Mouse (Mus musculus) small intestine, adult 2 months (tissue): ENCODE data around the gene Mcam. TPM values are rescaled to one million over a fixed set of nuclear protein-coding genes. Genes with fewer than 3 reads are reported as not detected.
A peak's percentile ranks its signal among the peaks of the same experiment; 100 is the strongest.

Experiments used
- H3K27ac ChIP-seq: fragments of 200-500 bp; 2 replicates; pipeline ENCODE4 v1.5.1; 2012; ENCODE audit warnings: low read depth, low read length, control low read depth, inconsistent platforms; ENCODE audit not compliant: insufficient read depth
- H3K27me3 ChIP-seq: fragments of 200-500 bp; 2 replicates; pipeline ENCODE4 v1.6.1; 2012; ENCODE audit warnings: mild to moderate bottlenecking, moderate library complexity, low read length, inconsistent platforms; ENCODE audit not compliant: control insufficient read depth, insufficient read depth
- H3K36me3 ChIP-seq: fragments of 200-500 bp; 2 replicates; pipeline ENCODE4 v1.6.1; 2012; ENCODE audit warnings: mild to moderate bottlenecking, low read length, control low read depth, inconsistent platforms; ENCODE audit not compliant: control insufficient read depth, insufficient read depth
- H3K4me1 ChIP-seq: fragments of 200-500 bp; 2 replicates; pipeline ENCODE4 v1.6.1; 2012; ENCODE audit warnings: low read length, inconsistent platforms, mixed read lengths; ENCODE audit not compliant: control insufficient read depth, insufficient read depth, insufficient read length
- H3K4me3 ChIP-seq: fragments of 200-500 bp; 2 replicates; pipeline ENCODE4 v1.5.1; 2012; ENCODE audit warnings: low read depth, mild to moderate bottlenecking, control low read depth, inconsistent platforms, low read length, moderate library complexity
- CTCF ChIP-seq: fragments of 200-500 bp; IDR thresholded peaks from 2 replicates; pipeline ENCODE4 v1.5.1; 2012; ENCODE audit warnings: low read depth, mild to moderate bottlenecking, control low read depth, inconsistent platforms, low read length, moderate library complexity, mixed read lengths; ENCODE audit not compliant: insufficient replicate concordance, insufficient read length; ENCODE audit errors: extremely low read depth
- POLR2A ChIP-seq: fragments of 200-500 bp; IDR thresholded peaks from 2 replicates; pipeline ENCODE4 v1.6.1; 2012; ENCODE audit warnings: low read depth, mild to moderate bottlenecking, control low read depth, inconsistent platforms, low read length, moderate library complexity
- WGBS: fragments of 180-500 bp; shearing (Covaris S2); methylation state at CpG from one replicate; pipeline ENCODE4 v1.1.7; 2018; 5-methylcytosine and 5-hydroxymethylcytosine counted together
- polyA plus RNA-seq: library from polyadenylated mRNA; depleted of rRNA; stranded (reverse); fragments of >200 nt; gene quantifications from 2 replicates; pipeline ENCODE4 v1.2.3, GENCODE M21; 2012

Gene Mcam
- polyA plus RNA-seq, 1 experiment, result 14.2 TPM

DNA sequence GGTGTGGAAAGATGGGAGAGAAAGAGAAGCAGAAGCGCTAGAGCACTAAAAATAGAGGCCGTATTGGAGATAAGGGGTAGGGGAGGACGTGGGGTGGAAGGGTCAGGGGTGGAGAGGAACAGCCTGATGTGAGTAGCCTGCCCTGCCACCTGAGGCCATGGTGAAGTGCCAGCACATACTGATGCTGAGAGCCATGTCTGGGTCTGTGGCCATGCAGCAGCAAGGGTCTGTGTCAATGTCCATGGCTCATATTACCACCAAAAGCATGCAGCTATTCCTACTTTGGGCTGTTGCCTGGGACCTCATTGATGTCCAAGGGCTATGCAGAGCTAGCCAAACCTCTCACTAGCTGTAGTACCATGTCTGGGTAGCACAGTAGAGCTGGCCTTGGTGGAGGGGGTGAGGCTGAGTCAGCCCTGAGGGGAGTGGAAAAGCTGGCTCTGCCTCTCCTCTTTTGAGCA is 36.5 kb downstream of the Mcam start:
- H3K4me1 ChIP-seq, result peaks cover 2% of the 10 kb centered on the region; the same call in 1 of the 2 replicates
- H3K4me3 ChIP-seq, result no peak overlapping the region
- peaks cover 35% of the 10 kb centered on the region for H3K36me3 ChIP-seq
- 79% methylated on average over 3 of the region's 3 CpGs for WGBS
- TF ChIP-seq CTCF (no peak), POLR2A (no peak)
- no peaks in the 10 kb centered on the region for H3K27me3 ChIP-seq
- no peak overlapping the region for H3K27ac ChIP-seq

- peaks cover 19% of the 10 kb centered on the region for H3K36me3 ChIP-seq
- WGBS, result 6% methylated on average over 6 of the region's 6 CpGs
- H3K27ac ChIP-seq, result peak overlapping the region; percentile 92
- no peaks in the 10 kb centered on the region for H3K27me3 ChIP-seq
- H3K4me1 ChIP-seq, result peaks cover 16% of the 10 kb centered on the region; the same call in 1 of the 2 replicates
- TF ChIP-seq POLR2A, result no peak
- TF ChIP-seq CTCF, result no peak
- H3K4me3 ChIP-seq, result no peak overlapping the region
Observed at GRCm38 (mm10) chr9:44175556-44175955, 41.3 kb downstream of the Mcam start.

DNA sequence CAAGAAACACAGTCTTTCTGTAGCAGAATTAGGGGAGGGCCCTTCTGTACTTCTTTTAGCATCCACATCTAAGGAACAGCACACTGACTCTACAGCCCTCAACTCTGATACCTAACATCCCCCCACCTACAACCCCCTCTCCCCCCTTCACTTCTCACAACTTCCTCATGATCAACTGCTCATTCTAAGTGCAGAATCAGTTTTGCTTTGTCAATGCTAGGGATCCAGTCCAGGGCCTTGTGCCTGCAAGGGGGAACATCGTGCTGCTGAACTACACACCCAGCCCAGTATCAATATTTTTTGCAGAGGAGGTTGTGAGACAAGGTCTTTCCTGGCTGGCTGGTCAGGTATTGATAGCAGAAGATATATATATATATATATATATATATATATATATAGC is 41.7 kb downstream of the Mcam start:
- H3K27me3 ChIP-seq, result no peaks in the 10 kb centered on the region
- H3K36me3 ChIP-seq, result peaks cover 18% of the 10 kb centered on the region
- H3K27ac ChIP-seq, result peak overlapping the region; percentile 92
- peaks cover 19% of the 10 kb centered on the region; the same call in 1 of the 2 replicates for H3K4me1 ChIP-seq
- 7% methylated on average over 1 of the region's 1 CpGs for WGBS
- no peak for TF ChIP-seq CTCF
- no peak for TF ChIP-seq POLR2A
- no peak overlapping the region for H3K4me3 ChIP-seq

- Histone ChIP-seq H3K36me3 (peaks cover 10% of the 10 kb centered on the region), H3K27ac (peak overlapping the region; percentile 48; the same call in 1 of the 2 replicates), H3K4me1 (peaks cover 19% of the 10 kb centered on the region; the same call in 1 of the 2 replicates), H3K27me3 (no peaks in the 10 kb centered on the region), H3K4me3 (no peak overlapping the region)
- TF ChIP-seq CTCF (no peak), POLR2A (no peak)
- whole genome bisulfite sequencing, result 73% methylated on average over 2 of the region's 2 CpGs
Observed at GRCm38 (mm10) chr9:44177405-44177804, 43.1 kb downstream of the Mcam start.

GRCm38 (mm10) chr9:44178389-44178788 is 44.1 kb downstream of the Mcam start:
- no peaks in the 10 kb centered on the region for H3K27me3 ChIP-seq
- H3K36me3 ChIP-seq, result peaks cover 4% of the 10 kb centered on the region; the same call in 1 of the 2 replicates
- no peak for TF ChIP-seq POLR2A
- TF ChIP-seq CTCF, result peak; percentile 46; the same call in 1 of the 2 replicates
- WGBS, result 90% methylated on average over 14 of the region's 14 CpGs
- H3K4me1 ChIP-seq, result peaks cover 19% of the 10 kb centered on the region; the same call in 1 of the 2 replicates
- H3K27ac ChIP-seq, result no peak overlapping the region
- no peak overlapping the region for H3K4me3 ChIP-seq

DNA sequence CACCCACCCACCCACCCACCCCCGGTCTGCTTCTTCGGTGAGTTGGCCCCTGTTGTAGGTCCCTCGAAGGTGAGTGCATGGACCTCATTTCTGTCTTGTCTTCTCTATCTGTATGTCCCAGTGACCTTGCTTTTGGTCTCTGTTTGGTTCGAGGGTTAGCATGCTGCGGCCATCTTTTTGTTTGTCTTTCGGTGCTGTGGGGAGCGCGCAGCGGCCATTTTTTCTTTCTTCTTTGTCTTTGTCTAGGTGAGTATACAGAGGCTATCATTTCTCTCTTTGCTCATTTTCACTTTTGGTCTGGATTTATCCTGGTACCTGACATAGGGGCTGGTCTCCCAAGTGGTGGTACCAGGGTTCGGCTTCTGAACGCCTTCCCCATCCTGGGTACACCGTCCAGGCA is 44.5 kb downstream of the Mcam start:
- peaks cover 19% of the 10 kb centered on the region; the same call in 1 of the 2 replicates for H3K4me1 ChIP-seq
- no peak for TF ChIP-seq POLR2A
- peaks cover 4% of the 10 kb centered on the region; the same call in 1 of the 2 replicates for H3K36me3 ChIP-seq
- H3K27ac ChIP-seq, result no peak overlapping the region
- 99% methylated on average over 12 of the region's 12 CpGs for WGBS
- no peak overlapping the region for H3K4me3 ChIP-seq
- no peaks in the 10 kb centered on the region for H3K27me3 ChIP-seq

DNA sequence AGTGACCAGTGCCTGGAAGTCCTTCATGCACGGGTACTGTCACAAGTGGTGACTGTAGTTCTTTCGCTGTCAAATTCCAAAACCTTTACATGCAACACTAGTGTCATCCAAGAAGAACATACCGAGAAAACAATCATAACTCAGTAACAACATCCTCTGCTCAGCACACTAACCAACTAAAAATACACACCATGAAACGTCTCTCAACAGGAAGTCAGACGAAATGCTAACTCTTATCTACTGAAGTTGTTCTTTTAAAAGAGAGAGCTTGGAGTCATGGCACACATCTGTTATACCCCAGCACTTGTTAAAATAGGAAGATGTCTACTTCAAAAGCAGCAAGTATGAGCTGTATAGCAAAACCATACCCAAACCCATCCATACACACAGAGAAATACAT is 47.3 kb downstream of the Mcam start:
- 71% methylated on average over 5 of the region's 5 CpGs for WGBS
- H3K27me3 ChIP-seq, result no peaks in the 10 kb centered on the region

More for the DNA sequence above, 47.3 kb downstream of the Mcam start:
- Histone ChIP-seq H3K36me3 (peaks cover 4% of the 10 kb centered on the region; the same call in 1 of the 2 replicates), H3K27ac (no peak overlapping the region), H3K4me1 (peaks cover 11% of the 10 kb centered on the region; the same call in 1 of the 2 replicates), H3K4me3 (no peak overlapping the region)
- no peak for TF ChIP-seq POLR2A
- no peak for TF ChIP-seq CTCF
